Mouse (Mus musculus) embryonic facial prominence, embryonic 11.5 days (tissue): ENCODE measurements at regions not wholly inside any gene's neighbourhood (a gene's known extent, or its start where the extent isn't known, plus 50 kb on each side); places are given as distances from the start of the nearest gene placed in this dataset.

Experiments
- ATAC-seq: fragments of 200-750 bp; cut with Nextera tagmentation; replicated peaks from 2 replicates; pipeline ENCODE4 v1.8.0; 2017; ENCODE audit warnings: low read depth; ENCODE audit not compliant: insufficient number of reproducible peaks, low FRiP score, low TSS enrichment
- DNase-seq: peaks from one replicate; pipeline ENCODE4 v3.0.0-alpha.2; 2015; ENCODE audit warnings: low spot score
- H3K27ac ChIP-seq: fragments of 300-500 bp; sonication (generic); replicated peaks from 2 replicates; pipeline ENCODE4 v1.5.1; 2014; ENCODE audit warnings: mild to moderate bottlenecking, low read depth, low read length, control low read depth
- H3K27me3 ChIP-seq: fragments of 300-500 bp; sonication (generic); 2 replicates; pipeline ENCODE4 v1.6.1; 2014; ENCODE audit warnings: mild to moderate bottlenecking, low read length, moderate library complexity, mixed read lengths; ENCODE audit not compliant: control insufficient read depth, insufficient read depth
- H3K36me3 ChIP-seq: fragments of 300-500 bp; sonication (generic); replicated peaks from 2 replicates; pipeline ENCODE4 v1.6.1; 2014; ENCODE audit warnings: low read depth, mild to moderate bottlenecking, low read length, moderate library complexity, mixed read lengths; ENCODE audit not compliant: control insufficient read depth, insufficient read depth
- H3K4me1 ChIP-seq: fragments of 300-500 bp; sonication (generic); 2 replicates; pipeline ENCODE4 v1.6.1; 2014; ENCODE audit warnings: low read length, mixed read lengths; ENCODE audit not compliant: control insufficient read depth, insufficient read depth
- H3K4me2 ChIP-seq: fragments of 300-500 bp; sonication (generic); 2 replicates; pipeline ENCODE4 v1.6.1; 2014; ENCODE audit warnings: low read depth, mild to moderate bottlenecking, control low read depth, low read length, moderate library complexity
- H3K4me3 ChIP-seq: fragments of 300-500 bp; sonication (generic); 2 replicates; pipeline ENCODE4 v1.5.1; 2014; ENCODE audit warnings: low read depth, low read length, control low read depth
- H3K9ac ChIP-seq: fragments of 300-500 bp; sonication (generic); replicated peaks from 2 replicates; pipeline ENCODE4 v1.6.1; 2014; ENCODE audit warnings: mild to moderate bottlenecking, control low read depth, low read length
- H3K9me3 ChIP-seq: fragments of 300-500 bp; sonication (generic); replicated peaks from 2 replicates; pipeline ENCODE4 v1.6.1; 2016; ENCODE audit warnings: mild to moderate bottlenecking, low read length, inconsistent platforms, mixed read lengths; ENCODE audit not compliant: control insufficient read depth
- WGBS: fragments of 180-500 bp; shearing (Covaris S2); extraction: QIAGEN DNeasy Blood & Tissue Kit; methylation state at CpG from one replicate; pipeline ENCODE4 v1.1.7; 2014; 5-methylcytosine and 5-hydroxymethylcytosine counted together

DNA sequence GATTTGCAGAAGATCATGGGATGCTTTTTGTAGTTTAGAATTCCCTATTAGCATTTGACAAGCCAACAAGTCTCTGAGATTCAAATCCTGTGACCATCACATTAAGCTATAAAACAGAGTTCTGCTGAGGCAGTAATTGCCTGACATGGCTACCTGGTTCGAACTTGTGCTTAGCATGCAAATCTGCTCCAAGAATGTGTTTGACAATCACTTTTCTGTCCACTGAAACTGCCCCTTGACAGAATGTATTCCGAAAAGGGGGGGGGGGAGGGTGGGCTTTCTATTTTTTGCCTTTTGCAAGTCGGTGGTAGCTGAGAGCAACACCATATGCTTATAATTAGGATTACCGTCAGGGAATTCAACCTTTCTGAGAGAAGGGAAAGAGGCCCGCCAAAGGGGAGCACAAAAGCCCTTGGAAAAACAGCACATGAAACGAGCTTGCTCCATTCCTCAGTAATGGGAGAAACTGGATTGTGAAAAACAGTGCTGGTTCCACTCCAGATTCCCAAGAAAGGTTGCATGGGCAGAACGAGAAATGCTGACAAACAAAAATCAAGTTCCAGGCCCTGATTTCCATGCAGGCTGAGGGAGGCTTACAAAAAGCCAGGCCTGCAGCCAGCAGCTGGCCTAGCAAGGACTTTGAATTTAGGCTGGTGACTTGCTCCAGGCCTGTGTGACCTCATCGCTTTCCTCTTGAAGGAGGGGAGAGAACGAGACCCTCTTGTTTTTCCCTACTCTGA lies 176.1 kb upstream of the Ldb2 start:
- Histone ChIP-seq H3K9me3 (no peaks in the 10 kb centered on the region), H3K27ac (peak overlapping the region; percentile 95), H3K27me3 (no peaks in the 10 kb centered on the region), H3K4me2 (no peak overlapping the region), H3K9ac (peak overlapping the region; percentile 47), H3K36me3 (no peaks in the 10 kb centered on the region), H3K4me1 (no peaks in the 10 kb centered on the region), H3K4me3 (no peak overlapping the region)
- WGBS: 13% methylated on average over 9 of the region's 9 CpGs
- ATAC-seq: peak; percentile 76; the same call in 1 of the 2 replicates
- peak; percentile 92 for DNase-seq

DNA sequence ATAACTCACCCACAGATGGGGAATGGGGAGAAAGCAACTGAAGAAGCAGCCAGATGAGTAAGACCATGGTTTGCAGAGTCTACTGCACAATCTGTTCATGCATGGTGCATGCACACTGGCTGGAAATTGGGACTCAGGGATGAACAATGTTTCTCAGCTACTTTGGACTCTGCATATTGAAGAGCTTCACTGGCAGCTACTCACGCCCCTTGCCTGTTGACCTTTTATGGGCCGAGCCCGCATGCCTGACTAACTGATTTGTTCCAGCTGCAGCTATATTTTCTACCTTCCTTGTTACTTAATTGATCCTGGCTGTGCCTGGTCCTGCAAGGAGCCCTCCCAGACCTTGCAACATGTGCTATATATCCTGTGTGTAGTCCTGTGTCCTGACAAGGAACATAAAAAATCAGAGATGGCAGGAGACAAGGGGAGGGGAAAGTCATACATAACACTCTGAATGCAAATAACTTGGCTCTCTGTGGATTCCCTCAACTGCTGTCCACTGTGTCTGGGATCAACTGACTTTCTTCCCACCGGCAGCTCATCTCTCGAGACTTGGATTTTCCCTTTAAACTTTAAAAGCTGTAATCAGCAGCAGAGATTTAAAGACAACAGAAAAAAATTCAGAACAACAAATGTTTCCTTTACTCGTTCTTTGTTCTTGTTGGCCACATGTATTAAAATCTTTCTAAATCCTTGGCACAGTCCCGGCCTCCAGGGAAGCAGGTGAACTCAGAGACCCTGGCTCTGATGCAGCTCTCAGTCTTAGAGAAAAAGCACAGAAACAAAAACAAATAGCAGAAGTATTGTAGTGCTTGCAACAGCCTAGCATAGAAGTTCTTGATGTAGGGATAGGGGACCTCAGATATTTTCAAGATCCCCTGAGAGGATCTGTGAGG lies 143.8 kb upstream of the Ldb2 start:
- Histone ChIP-seq H3K9me3 (no peaks in the 10 kb centered on the region), H3K4me3 (no peak overlapping the region), H3K4me2 (no peak overlapping the region), H3K36me3 (no peaks in the 10 kb centered on the region), H3K4me1 (no peaks in the 10 kb centered on the region), H3K9ac (no peak overlapping the region), H3K27me3 (no peaks in the 10 kb centered on the region), H3K27ac (peak overlapping the region; percentile 70)
- ATAC-seq (peak; percentile 88), DNase-seq (peak; percentile 90)
- 17% methylated on average over 7 of the region's 7 CpGs for WGBS

- no peak for ATAC-seq
- Histone ChIP-seq H3K27me3 (no peaks in the 10 kb centered on the region), H3K9ac (no peak overlapping the region), H3K4me2 (no peak overlapping the region), H3K9me3 (no peaks in the 10 kb centered on the region), H3K27ac (0 out of 2 replicates have a peak overlapping the region, but pooled peaks have one; percentile 36), H3K36me3 (no peaks in the 10 kb centered on the region), H3K4me3 (no peak overlapping the region), H3K4me1 (no peaks in the 10 kb centered on the region)
- DNase-seq: no peak
- WGBS: 35% methylated on average over 2 of the region's 2 CpGs
These were observed 143.1 kb upstream of the Ldb2 start for GRCm38 (mm10) chr5:44942575-44942974.

DNA sequence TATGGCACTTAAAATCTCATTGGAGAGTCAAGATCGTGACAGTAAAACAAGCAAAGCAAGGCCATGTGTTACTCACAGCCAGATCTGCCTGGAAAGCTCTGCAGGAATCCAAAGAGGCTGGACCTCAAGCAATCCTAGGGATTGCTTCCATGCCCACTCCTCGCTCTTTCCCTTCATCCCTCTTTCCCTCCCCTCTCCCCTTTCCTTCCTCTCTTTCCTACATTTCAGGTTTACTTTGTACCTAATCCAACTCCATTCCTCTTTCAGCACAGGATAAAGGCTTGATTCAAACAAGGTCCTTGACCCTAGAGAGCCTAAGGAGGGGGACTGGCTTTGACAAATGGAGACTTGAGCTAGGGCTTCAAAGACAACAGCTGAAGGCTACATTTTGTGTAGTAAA lies 126.0 kb upstream of the Ldb2 start:
- no peak for ATAC-seq
- no peaks in the 10 kb centered on the region for H3K4me1 ChIP-seq
- H3K27ac ChIP-seq: no peak overlapping the region
- no peak overlapping the region for H3K9ac ChIP-seq
- H3K9me3 ChIP-seq: no peaks in the 10 kb centered on the region
- no peak overlapping the region for H3K4me2 ChIP-seq
- 34% methylated on average over 2 of the region's 2 CpGs for WGBS
- no peaks in the 10 kb centered on the region for H3K36me3 ChIP-seq
- H3K4me3 ChIP-seq: no peak overlapping the region
- H3K27me3 ChIP-seq: no peaks in the 10 kb centered on the region
- DNase-seq: no peak

- Histone ChIP-seq H3K27me3 (no peaks in the 10 kb centered on the region), H3K4me2 (no peak overlapping the region), H3K36me3 (no peaks in the 10 kb centered on the region), H3K9me3 (no peaks in the 10 kb centered on the region), H3K4me1 (no peaks in the 10 kb centered on the region), H3K9ac (no peak overlapping the region), H3K4me3 (no peak overlapping the region), H3K27ac (peak overlapping the region; percentile 60; the same call in 1 of the 2 replicates)
- DNase-seq: peak; percentile 90
- WGBS: 13% methylated on average over 2 of the region's 2 CpGs
- peak; percentile 93 for ATAC-seq
These were observed 122.8 kb upstream of the Ldb2 start for GRCm38 (mm10) chr5:44922129-44922775.

GRCm38 (mm10) chr5:44917816-44918213 lies 118.3 kb upstream of the Ldb2 start:
- H3K27me3 ChIP-seq: no peaks in the 10 kb centered on the region
- H3K27ac ChIP-seq: no peak overlapping the region
- H3K36me3 ChIP-seq: no peaks in the 10 kb centered on the region
- H3K4me2 ChIP-seq: no peak overlapping the region
- no peaks in the 10 kb centered on the region for H3K4me1 ChIP-seq
- H3K4me3 ChIP-seq: no peak overlapping the region
- no peak for DNase-seq
- H3K9ac ChIP-seq: no peak overlapping the region
- H3K9me3 ChIP-seq: no peaks in the 10 kb centered on the region
- no peak for ATAC-seq
- WGBS: 89% methylated on average over 6 of the region's 6 CpGs

GRCm38 (mm10) chr5:44917173-44917815 lies 117.8 kb upstream of the Ldb2 start:
- ATAC-seq: no peak
- WGBS: 47% methylated on average over 16 of the region's 16 CpGs
- H3K27ac ChIP-seq: no peak overlapping the region

More at GRCm38 (mm10) chr5:44917173-44917815, 117.8 kb upstream of the Ldb2 start:
- H3K9me3 ChIP-seq: no peaks in the 10 kb centered on the region
- DNase-seq: peak; percentile 21
- no peak overlapping the region for H3K4me2 ChIP-seq
- H3K27me3 ChIP-seq: no peaks in the 10 kb centered on the region
- no peak overlapping the region for H3K4me3 ChIP-seq
- no peaks in the 10 kb centered on the region for H3K4me1 ChIP-seq
- H3K9ac ChIP-seq: no peak overlapping the region
- H3K36me3 ChIP-seq: no peaks in the 10 kb centered on the region
